Mouse (Mus musculus): ENCODE data around the gene Mtfp1. TPM values are rescaled to one million over a fixed set of nuclear protein-coding genes. Genes with fewer than 3 reads are reported as not detected.

Mtfp1 gene
- polyA plus RNA-seq (2015; fragmentation: Nextera tagmentation; extraction: Ambion mirVana): 9.5 and 17.3 TPM in 2 replicates

GRCm38 (mm10) chr11:4095171-4096053 is at the start of gene Mtfp1:
Gene Mtfp1 (minus strand): TSS chr11:4095445.

GRCm38 (mm10) chr11:4134986-4135935 is 40.0 kb upstream of the Mtfp1 start, which contains the start of gene Rnf215:
Gene Rnf215 (plus strand): TSS chr11:4135202.

GRCm38 (mm10) chr11:4122742-4123579 is 27.7 kb upstream of the Mtfp1 start, which contains the start of gene Sec14l2:
Gene Sec14l2 (minus strand): TSS chr11:4123415.

GRCm38 (mm10) chr11:4064627-4065122 is 30.6 kb downstream of the Mtfp1 start, which contains the start of gene Sec14l3:
Gene Sec14l3 (plus strand): TSS chr11:4064841.

Small RNA genes lying within 50 kb of the gene (microRNA-seq; reads per million reads assigned to microRNA genes)
- 5.3 reads per million, percentile 7 among the genes with 10 or more reads in this experiment for gene Mir3060 (ENCODE audit: borderline replicate concordance, insufficient number of aligned reads)

Other genes with a start within 250 kb of the Mtfp1 start
- gene Osbp2, start 231.5 kb downstream of the Mtfp1 start, polyA plus RNA-seq (2015; fragmentation: Nextera tagmentation; extraction: Ambion mirVana): 1.2 and 3.2 TPM in 2 replicates
- 0.13 and 0.15 TPM in 2 replicates for gene 4921536K21Rik, start 200.3 kb downstream of the Mtfp1 start, polyA plus RNA-seq (2015; fragmentation: Nextera tagmentation; extraction: Ambion mirVana)
- gene Dusp18, start 200.2 kb downstream of the Mtfp1 start, polyA plus RNA-seq (2015; fragmentation: Nextera tagmentation; extraction: Ambion mirVana): 4.4 and 4.7 TPM in 2 replicates
- gene Slc35e4, start 180.8 kb downstream of the Mtfp1 start, polyA plus RNA-seq (2015; fragmentation: Nextera tagmentation; extraction: Ambion mirVana): 4.9 and 6.8 TPM in 2 replicates
- gene Tcn2, start 163.3 kb downstream of the Mtfp1 start, polyA plus RNA-seq (2015; fragmentation: Nextera tagmentation; extraction: Ambion mirVana): 87.0 and 165 TPM in 2 replicates
- 44.4 and 61.7 TPM in 2 replicates for gene Pes1, start 131.5 kb downstream of the Mtfp1 start, polyA plus RNA-seq (2015; fragmentation: Nextera tagmentation; extraction: Ambion mirVana)
- 0.11 TPM in 2 replicates for gene 4930556J24Rik, start 118.7 kb downstream of the Mtfp1 start, polyA plus RNA-seq (2015; fragmentation: Nextera tagmentation; extraction: Ambion mirVana)
- 2.8 TPM in 2 replicates for gene Gal3st1, start 111.8 kb downstream of the Mtfp1 start, polyA plus RNA-seq (2015; fragmentation: Nextera tagmentation; extraction: Ambion mirVana)
- 0.46 and 0.57 TPM in 2 replicates for gene Sec14l4, start 64.0 kb downstream of the Mtfp1 start, polyA plus RNA-seq (2015; fragmentation: Nextera tagmentation; extraction: Ambion mirVana)
- 0.72 and 1.3 TPM in 2 replicates for gene Sec14l3, start 30.6 kb downstream of the Mtfp1 start, polyA plus RNA-seq (2015; fragmentation: Nextera tagmentation; extraction: Ambion mirVana)
- gene Sec14l2, start 28.0 kb upstream of the Mtfp1 start, polyA plus RNA-seq (2015; fragmentation: Nextera tagmentation; extraction: Ambion mirVana): 2.3 and 3.0 TPM in 2 replicates
- 33.5 and 36.5 TPM in 2 replicates for gene Rnf215, start 39.8 kb upstream of the Mtfp1 start, polyA plus RNA-seq (2015; fragmentation: Nextera tagmentation; extraction: Ambion mirVana)
- gene Ccdc157, start 64.8 kb upstream of the Mtfp1 start, polyA plus RNA-seq (2015; fragmentation: Nextera tagmentation; extraction: Ambion mirVana): 4.4 and 5.4 TPM in 2 replicates
- gene Sf3a1, start 64.9 kb upstream of the Mtfp1 start, polyA plus RNA-seq (2015; fragmentation: Nextera tagmentation; extraction: Ambion mirVana): 19.8 and 21.3 TPM in 2 replicates
- gene Tbc1d10a, start 91.3 kb upstream of the Mtfp1 start, polyA plus RNA-seq (2015; fragmentation: Nextera tagmentation; extraction: Ambion mirVana): 23.1 and 23.3 TPM in 2 replicates
- 12.2 and 14.9 TPM in 2 replicates for gene Castor1, start 122.8 kb upstream of the Mtfp1 start, polyA plus RNA-seq (2015; fragmentation: Nextera tagmentation; extraction: Ambion mirVana)
- 0.32 and 0.49 TPM in 2 replicates for gene Osm, start 141.0 kb upstream of the Mtfp1 start, polyA plus RNA-seq (2015; fragmentation: Nextera tagmentation; extraction: Ambion mirVana)
- 0.20 and 0.22 TPM in 2 replicates for gene Lif, start 162.1 kb upstream of the Mtfp1 start, polyA plus RNA-seq (2015; fragmentation: Nextera tagmentation; extraction: Ambion mirVana)